Mouse (Mus musculus): ENCODE data around the gene Sema4g.

DNA sequence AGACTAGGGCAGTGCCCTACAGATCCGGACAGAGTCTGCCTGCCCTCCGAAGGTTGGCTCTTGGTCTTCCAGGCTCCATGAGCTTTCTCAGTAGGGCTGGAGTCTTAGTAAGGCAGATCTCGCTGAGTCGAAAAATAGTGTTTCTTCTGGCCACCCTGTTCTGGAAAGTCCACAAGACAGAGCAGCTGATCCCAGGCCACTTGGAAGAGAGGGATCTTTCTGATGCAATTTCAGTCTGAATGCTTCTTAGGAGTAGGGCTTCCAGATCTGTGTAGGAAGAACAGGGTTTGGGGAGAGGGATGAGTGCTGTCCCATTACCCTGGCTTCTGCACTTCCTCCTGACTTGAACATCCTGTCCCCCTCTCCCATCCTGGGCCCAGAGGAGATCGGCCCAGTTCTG lies 56.8 kb downstream of the Sema4g start, which contains the start of gene Pdzd7:
- TF ChIP-seq USF1 (IDR thresholded peaks at IDR 0.05; ENCODE audit: low read depth, low read length) (no peak), POLR2A (IDR thresholded peaks at IDR 0.05; ENCODE audit: control insufficient read depth in 1 of 2, insufficient read depth in 1 of 2, low read depth in 1 of 2, low read length in 2 of 2, poor library complexity in 1 of 2) (no peak), TAL1 (IDR thresholded peaks at IDR 0.05; ENCODE audit: low read length) (no peak), ZNF384 (IDR thresholded peaks at IDR 0.05; ENCODE audit: low read depth, low read length) (no peak), BHLHE40 (IDR thresholded peaks at IDR 0.05; ENCODE audit: borderline replicate concordance, low read depth, low read length) (no peak), NELFE (IDR thresholded peaks at IDR 0.05; ENCODE audit: low read depth, low read length) (no peak), USF2 (IDR thresholded peaks at IDR 0.05; ENCODE audit: borderline replicate concordance in 1 of 2, insufficient read depth in 1 of 2, low read depth in 1 of 2, low read length in 2 of 2) (no peak), UBTF (IDR thresholded peaks at IDR 0.05; ENCODE audit: borderline replicate concordance, insufficient read depth, low read depth, low read length) (no peak)
